Mouse (Mus musculus): Measurements from ENCODE around the gene Ank3. TPM values are rescaled to one million over a fixed set of nuclear protein-coding genes. Genes with fewer than 3 reads are reported as not detected.

Ank3 gene
- polyA plus RNA-seq, 1 experiment: 23.3 TPM

DNA sequence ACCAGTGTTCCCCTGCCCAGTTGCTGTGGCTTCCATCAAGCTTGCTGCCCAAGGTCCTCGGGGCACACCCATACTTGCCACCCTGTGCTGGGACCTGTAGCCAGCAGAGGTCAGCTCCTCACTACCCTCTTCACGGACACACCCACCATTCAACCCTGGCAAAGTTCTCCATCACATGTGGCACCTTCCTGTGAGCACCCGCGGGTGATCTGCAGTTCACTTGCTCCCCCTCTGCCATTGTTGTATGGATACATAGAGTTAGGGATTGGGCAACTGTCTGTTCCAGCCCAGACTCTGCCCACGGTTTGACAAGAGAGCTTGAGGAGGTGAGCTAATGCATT is 520.5 kb downstream of the Ank3 start:
- 68% methylated on average over 5 of the region's 5 CpGs for WGBS
- Histone ChIP-seq H3K4me1 (ENCODE audit: control insufficient read depth, insufficient read depth, low read length) (no peaks in the 10 kb centered on the region; the same call in 1 of the 2 replicates), H3K4me3 (replicated peaks; ENCODE audit: extremely low read depth, low read depth, low read length) (no peak overlapping the region)
- DNase-seq: no peak
- no peak for TF ChIP-seq POLR2A (IDR thresholded peaks at IDR 0.05; ENCODE audit: borderline replicate concordance, extremely low read depth, low read depth, low read length)
- no peak for TF ChIP-seq CTCF (IDR thresholded peaks at IDR 0.05; ENCODE audit: insufficient read depth, low read length)

DNA sequence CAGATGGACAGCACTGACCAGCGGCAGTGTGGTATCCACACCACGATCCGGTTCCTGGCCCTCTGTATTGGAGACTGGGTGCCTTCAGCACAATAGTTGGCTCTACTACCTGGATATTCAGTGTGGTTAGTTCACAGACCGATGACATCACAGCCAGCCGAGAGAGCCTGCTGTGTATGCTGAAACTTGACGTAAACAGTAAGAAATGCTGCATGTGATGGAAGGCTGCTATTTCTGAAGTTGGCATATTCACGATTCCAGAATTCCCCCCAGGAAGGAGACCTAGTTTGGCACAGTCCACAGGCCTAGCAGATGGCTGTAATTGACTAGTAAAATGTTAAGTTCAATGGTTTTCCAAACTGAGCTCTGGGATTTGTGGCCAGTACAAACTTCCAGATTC is 521.2 kb downstream of the Ank3 start:
- TF ChIP-seq CTCF (IDR thresholded peaks at IDR 0.05; ENCODE audit: insufficient read depth, low read length) (no peak), POLR2A (IDR thresholded peaks at IDR 0.05; ENCODE audit: borderline replicate concordance, extremely low read depth, low read depth, low read length) (no peak)
- H3K4me3 ChIP-seq (replicated peaks; ENCODE audit: extremely low read depth, low read depth, low read length): no peak overlapping the region
- H3K4me1 ChIP-seq (ENCODE audit: control insufficient read depth, insufficient read depth, low read length): peaks cover 3% of the 10 kb centered on the region
- WGBS: 65% methylated on average over 7 of the region's 7 CpGs
- no peak for DNase-seq

DNA sequence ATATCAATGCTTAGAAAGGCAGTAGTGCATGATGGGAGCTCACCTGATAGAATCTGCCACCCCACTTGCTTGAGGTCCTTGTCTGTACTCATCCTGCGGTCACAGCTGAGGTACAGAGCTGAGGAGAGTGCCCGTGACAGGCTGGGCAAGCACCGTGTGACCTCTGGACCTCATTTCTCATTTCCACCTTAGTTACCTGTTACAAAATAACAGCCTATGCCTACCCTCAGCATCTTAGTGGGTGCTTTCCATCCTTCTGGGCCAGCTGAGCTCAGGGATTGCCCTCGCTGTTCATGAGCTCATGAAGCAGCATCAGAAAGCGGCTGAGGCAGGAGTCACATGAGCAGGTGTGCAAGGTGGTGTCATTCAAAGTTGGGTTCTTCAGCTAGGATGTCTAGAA is 523.5 kb downstream of the Ank3 start:
- H3K4me1 ChIP-seq (ENCODE audit: control insufficient read depth, insufficient read depth, low read length): peaks cover 14% of the 10 kb centered on the region
- TF ChIP-seq POLR2A (IDR thresholded peaks at IDR 0.05; ENCODE audit: borderline replicate concordance, extremely low read depth, low read depth, low read length) (no peak), CTCF (IDR thresholded peaks at IDR 0.05; ENCODE audit: insufficient read depth, low read length) (no peak)
- no peak overlapping the region for H3K4me3 ChIP-seq (replicated peaks; ENCODE audit: extremely low read depth, low read depth, low read length)
- 84% methylated on average over 5 of the region's 5 CpGs for WGBS
- DNase-seq: no peak

DNA sequence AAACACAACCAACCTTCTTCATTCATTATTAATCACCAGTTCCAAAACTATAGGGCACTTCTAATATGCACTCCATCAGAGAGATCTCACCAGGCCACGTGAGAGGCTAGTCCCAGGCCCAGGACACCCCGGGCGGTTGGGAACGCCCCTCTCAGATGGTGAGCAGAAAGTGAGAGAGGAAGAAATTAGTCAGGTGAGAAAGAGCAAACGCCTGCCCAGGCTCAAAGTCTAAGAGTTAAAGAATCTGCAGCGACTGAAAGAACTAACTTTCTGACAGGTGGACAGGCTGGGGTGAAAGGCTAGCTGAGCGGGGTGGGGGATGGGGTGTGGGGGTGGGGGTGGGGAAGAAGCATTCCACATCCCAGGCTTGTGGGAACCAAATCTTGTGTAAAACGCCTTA is 525.2 kb downstream of the Ank3 start:
- TF ChIP-seq POLR2A (IDR thresholded peaks at IDR 0.05; ENCODE audit: borderline replicate concordance, extremely low read depth, low read depth, low read length): no peak
- TF ChIP-seq CTCF (IDR thresholded peaks at IDR 0.05; ENCODE audit: insufficient read depth, low read length): no peak
- no peak overlapping the region for H3K4me3 ChIP-seq (replicated peaks; ENCODE audit: extremely low read depth, low read depth, low read length)
- no peak for DNase-seq
- peaks cover 14% of the 10 kb centered on the region for H3K4me1 ChIP-seq (ENCODE audit: control insufficient read depth, insufficient read depth, low read length)
- WGBS: 31% methylated on average over 8 of the region's 8 CpGs

DNA sequence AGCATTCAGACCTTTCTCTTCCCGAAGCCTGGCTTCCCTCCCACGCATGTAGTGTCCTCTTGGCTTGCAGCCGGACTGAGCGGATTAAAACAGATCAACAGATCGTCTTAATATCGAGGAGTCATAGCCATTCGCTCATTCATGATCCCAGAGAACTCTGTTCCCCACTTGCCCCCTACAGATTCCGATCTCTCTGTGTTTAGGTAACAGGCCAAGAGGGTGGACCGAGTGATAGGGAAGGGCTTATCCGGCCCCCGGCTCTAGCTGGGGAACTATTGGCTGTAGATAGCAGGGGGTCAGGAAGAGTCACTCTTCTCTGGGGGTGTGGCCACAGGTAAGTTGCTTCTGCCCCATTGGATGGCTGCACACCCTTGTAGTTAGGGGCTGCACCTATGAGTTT is 525.7 kb downstream of the Ank3 start:
- Histone ChIP-seq H3K4me3 (replicated peaks; ENCODE audit: extremely low read depth, low read depth, low read length) (no peak overlapping the region), H3K4me1 (ENCODE audit: control insufficient read depth, insufficient read depth, low read length) (peaks cover 14% of the 10 kb centered on the region)
- WGBS: 10% methylated on average over 11 of the region's 11 CpGs
- no peak for TF ChIP-seq CTCF (IDR thresholded peaks at IDR 0.05; ENCODE audit: insufficient read depth, low read length)
- no peak for TF ChIP-seq POLR2A (IDR thresholded peaks at IDR 0.05; ENCODE audit: borderline replicate concordance, extremely low read depth, low read depth, low read length)
- DNase-seq: peak; percentile 24

DNA sequence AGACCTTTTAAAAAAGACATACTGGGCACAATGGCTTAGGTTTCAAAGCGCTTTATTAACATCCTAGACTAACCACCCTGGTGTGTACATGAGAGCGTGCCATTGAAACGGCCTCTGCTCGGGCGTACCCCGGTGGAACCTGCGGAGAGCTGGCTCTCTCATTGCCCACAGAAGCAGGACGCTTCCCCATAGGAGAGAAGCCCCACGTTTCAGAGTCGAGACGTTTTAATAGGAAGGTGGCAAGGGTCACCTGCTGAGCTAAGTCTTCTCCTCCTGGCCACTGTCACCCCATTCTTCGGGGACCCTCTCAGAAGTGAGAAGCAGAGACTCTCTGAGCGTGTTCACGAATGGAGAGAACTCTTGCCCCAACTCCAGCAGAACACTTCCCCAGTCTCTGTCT is 526.3 kb downstream of the Ank3 start:
- H3K4me3 ChIP-seq (replicated peaks; ENCODE audit: extremely low read depth, low read depth, low read length): no peak overlapping the region
- DNase-seq: no peak
- TF ChIP-seq CTCF (IDR thresholded peaks at IDR 0.05; ENCODE audit: insufficient read depth, low read length) (no peak), POLR2A (IDR thresholded peaks at IDR 0.05; ENCODE audit: borderline replicate concordance, extremely low read depth, low read depth, low read length) (no peak)
- 5% methylated on average over 14 of the region's 14 CpGs for WGBS
- H3K4me1 ChIP-seq (ENCODE audit: control insufficient read depth, insufficient read depth, low read length): peaks cover 14% of the 10 kb centered on the region

DNA sequence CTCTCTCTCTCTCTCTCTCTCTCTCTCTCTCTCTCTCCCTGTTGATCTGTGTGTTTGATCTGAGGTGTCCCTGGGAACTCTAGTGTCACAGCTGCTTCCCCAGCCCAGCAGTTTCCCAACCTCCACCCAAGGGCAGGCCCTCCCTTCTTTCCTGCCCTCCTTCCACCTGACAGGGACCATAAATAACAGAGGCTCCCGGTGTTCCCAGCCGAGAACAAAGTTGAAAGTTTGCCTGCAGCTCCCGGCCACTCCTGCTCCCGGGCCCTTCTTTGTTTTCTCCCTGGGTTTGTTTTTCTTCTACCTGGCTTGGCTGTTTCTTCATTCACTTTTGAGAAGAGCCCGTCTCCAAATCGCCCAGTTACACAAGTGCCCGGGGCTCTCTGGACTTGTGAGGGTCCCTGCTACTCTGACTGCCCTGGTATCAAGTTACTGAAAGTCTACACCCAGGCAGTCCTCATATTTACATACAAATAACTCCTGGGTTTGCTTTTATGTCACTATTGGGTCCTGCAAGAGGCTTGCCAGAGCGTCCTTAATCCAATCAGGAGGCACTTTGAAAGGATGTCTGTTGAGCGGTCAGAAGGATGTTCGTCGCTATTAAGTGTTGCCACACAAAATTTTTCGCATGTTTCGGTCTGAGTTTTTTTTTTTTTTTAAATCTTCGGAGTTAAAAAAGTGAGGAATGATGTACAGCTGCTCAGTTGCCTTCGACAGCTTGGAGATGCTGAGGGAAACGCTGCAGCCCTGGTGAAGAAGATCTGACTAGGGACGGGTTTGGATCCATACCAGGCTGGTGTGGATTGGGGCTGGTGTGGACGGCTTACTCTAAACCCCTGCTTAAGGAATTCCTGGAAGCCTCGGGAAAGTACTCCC is 526.9 kb downstream of the Ank3 start:
- WGBS: 1% methylated on average over 19 of the region's 19 CpGs
- no peak for TF ChIP-seq CTCF (IDR thresholded peaks at IDR 0.05; ENCODE audit: insufficient read depth, low read length)
- TF ChIP-seq POLR2A (IDR thresholded peaks at IDR 0.05; ENCODE audit: borderline replicate concordance, extremely low read depth, low read depth, low read length): no peak
- peak overlapping the region; percentile 14 for H3K4me3 ChIP-seq (replicated peaks; ENCODE audit: extremely low read depth, low read depth, low read length)

DNA sequence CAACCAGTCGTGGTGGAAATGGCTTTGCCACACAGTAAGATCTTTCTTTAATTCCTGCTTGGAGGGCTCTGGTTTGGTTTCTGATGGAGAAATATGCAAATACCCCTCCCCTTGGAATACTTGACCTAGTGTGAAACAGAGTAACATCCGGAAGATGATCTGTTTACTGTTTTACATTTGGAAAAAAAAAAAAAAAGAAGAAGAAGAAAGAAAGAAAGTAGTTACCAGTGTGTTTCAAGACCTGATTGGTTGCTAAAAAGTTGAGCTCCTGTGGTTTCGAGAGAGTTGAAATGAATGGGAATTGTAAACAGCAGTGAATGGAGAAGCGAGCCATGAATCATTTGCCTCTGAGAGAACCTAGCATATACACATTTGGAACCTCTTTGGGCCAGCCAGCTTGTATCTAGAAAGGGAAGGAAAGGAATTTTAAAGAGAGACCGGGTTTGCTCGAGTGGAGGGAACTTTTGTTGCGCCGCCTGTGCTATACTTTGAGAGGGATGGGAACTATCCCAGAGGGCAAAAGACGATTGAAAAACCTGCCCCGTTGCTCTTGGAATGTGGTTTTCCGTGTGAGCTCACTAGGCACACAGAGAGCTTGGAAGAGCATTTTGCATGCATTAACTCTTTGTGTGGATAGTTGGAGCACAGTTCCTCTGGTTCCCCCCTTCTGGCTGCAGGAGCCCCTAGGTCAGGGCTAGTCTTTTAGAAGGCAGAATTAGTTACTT is 527.7 kb downstream of the Ank3 start:
- no peak for TF ChIP-seq POLR2A (IDR thresholded peaks at IDR 0.05; ENCODE audit: borderline replicate concordance, extremely low read depth, low read depth, low read length)
- TF ChIP-seq CTCF (IDR thresholded peaks at IDR 0.05; ENCODE audit: insufficient read depth, low read length): no peak
- WGBS: 2% methylated on average over 11 of the region's 11 CpGs
- H3K4me3 ChIP-seq (replicated peaks; ENCODE audit: extremely low read depth, low read depth, low read length): no peak overlapping the region
- DNase-seq: peak; percentile 17
- peaks cover 14% of the 10 kb centered on the region for H3K4me1 ChIP-seq (ENCODE audit: control insufficient read depth, insufficient read depth, low read length)

More for the DNA sequence above, 526.9 kb downstream of the Ank3 start:
- DNase-seq: peak; percentile 25
- peaks cover 14% of the 10 kb centered on the region for H3K4me1 ChIP-seq (ENCODE audit: control insufficient read depth, insufficient read depth, low read length)

DNA sequence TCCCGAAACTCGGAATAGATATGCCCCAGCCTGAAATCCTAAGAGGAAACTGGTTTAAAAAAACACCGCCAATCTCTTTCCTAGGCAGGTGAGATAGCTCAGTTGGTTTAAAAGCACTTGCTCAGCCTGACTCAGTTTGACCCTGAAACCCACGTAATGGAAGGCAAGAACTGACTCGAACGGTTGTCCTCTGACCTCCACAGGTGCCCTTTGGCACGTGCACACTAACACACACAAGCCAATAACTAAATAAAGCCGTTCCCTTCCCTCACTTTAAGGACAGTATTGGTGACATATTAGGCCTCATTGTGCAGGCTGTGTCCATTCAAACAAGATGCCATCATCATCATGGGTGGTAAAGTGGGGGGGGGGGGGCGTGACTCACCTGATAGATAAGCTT is 528.4 kb downstream of the Ank3 start:
- no peak for DNase-seq
- WGBS: 19% methylated on average over 9 of the region's 9 CpGs
- Histone ChIP-seq H3K4me3 (replicated peaks; ENCODE audit: extremely low read depth, low read depth, low read length) (no peak overlapping the region), H3K4me1 (ENCODE audit: control insufficient read depth, insufficient read depth, low read length) (peaks cover 14% of the 10 kb centered on the region)
- TF ChIP-seq POLR2A (IDR thresholded peaks at IDR 0.05; ENCODE audit: borderline replicate concordance, extremely low read depth, low read depth, low read length) (no peak), CTCF (IDR thresholded peaks at IDR 0.05; ENCODE audit: insufficient read depth, low read length) (no peak)

Data from lung, adult 2 months (tissue).